Mouse (Mus musculus) 416B (cell line): ENCODE results near the gene Bcl6.
A peak's percentile ranks its signal among the peaks of the same experiment; 100 is the strongest.

Experiments
- DNase-seq: peaks from one replicate; pipeline ENCODE4 v3.0.0; 2011; ENCODE audit warnings: low read depth

The Bcl6 gene

DNA sequence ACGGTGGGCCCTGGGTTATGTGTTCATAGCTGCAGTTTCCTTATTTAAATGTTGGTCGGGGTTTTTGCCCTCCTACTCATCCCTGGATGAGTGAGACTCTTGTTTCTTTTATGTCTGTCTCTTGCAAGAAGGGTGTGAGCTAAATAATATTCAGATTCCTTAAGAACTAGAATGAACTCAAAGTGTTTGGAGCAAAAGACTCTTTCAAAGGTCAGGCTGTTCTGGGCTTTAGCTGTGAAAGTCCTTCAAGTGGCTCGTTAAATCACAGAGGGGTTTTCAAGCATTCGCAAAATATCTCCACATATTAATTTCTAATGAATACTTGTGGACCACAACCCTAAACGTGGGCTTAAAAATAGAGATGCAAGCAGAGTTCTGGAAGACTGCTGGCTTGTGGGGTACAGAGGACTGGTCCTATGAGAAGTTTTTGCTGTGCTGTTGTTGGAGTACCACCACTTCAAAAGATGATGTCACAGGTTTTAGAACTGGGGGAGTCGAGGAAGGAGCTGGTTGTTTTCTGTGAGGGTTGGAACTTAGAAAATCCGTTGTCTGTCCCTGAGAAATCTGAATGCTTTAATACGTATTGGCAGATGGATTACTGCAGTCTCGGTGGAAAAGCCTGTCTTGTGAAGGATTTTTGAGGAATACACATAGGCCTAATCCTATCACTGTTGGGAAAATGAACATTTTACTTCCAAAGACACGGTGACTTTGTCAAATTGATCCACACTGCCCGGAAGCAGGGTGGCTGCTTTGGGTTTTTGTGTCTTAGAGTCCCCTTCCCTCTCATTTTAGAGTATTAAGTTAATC is 1.7 kb upstream of the Bcl6 start:
- no peak for DNase-seq

DNA sequence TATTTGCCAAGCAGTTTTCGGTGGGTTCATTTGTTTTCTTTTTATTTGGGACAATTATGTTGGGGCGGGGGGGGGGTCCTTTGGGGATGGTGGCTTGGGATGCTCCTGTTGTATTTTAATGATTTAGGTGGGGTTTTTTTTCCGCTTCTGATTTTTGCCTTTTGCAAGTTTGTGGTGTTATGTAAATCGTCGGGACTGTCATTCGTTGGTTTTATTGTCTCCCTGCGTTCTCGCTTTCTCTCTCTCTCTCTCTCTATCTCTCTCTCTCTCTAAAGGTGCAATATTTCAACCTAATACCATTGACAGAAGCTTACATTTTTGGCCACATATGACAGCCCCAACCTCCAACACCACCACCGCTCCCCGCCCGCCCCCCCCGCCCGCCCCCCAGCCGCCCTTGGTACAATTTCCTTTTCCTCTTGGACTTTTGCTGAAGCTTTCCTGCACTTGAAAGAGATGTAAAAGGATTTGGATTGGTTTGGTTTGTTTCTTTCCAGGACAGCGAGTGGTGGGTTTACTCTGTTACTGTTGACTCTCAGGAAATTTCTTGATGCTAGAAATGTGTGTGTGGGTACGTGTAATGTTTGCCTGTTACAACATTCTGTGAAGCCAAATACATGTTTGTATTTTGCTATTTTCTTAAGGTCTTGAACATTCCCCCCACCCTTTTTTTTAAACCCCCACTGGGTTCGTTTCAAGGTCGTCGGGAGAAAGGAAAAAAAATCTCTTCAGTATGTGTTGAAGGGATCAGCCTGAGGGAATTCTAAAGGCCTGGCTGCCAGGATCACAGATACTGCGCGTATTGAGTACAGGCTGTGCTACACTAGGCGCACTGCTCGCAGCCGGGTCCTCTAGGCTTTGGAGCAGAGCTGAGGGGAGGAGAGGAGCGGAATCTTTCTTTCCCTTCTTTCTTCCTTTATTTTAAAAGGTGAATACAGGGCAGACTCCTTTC is 833 bp upstream of the Bcl6 start:
- DNase-seq: no peak

DNA sequence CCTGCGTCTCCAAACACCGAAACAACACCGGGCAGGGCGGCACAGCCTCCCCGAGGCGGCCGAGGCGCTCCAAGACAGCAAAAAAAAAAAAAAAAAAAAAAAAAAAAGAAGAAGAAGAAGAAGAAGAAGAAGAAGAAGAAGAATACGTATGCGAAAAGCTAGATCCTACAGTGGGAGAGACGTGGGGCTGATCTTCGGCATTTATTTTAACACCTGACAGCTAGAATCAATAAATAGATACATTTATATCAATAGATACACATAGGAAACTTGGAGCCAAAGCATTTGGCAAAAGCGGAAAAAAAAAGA is 541 bp downstream of the Bcl6 start:
- DNase-seq: no peak

DNA sequence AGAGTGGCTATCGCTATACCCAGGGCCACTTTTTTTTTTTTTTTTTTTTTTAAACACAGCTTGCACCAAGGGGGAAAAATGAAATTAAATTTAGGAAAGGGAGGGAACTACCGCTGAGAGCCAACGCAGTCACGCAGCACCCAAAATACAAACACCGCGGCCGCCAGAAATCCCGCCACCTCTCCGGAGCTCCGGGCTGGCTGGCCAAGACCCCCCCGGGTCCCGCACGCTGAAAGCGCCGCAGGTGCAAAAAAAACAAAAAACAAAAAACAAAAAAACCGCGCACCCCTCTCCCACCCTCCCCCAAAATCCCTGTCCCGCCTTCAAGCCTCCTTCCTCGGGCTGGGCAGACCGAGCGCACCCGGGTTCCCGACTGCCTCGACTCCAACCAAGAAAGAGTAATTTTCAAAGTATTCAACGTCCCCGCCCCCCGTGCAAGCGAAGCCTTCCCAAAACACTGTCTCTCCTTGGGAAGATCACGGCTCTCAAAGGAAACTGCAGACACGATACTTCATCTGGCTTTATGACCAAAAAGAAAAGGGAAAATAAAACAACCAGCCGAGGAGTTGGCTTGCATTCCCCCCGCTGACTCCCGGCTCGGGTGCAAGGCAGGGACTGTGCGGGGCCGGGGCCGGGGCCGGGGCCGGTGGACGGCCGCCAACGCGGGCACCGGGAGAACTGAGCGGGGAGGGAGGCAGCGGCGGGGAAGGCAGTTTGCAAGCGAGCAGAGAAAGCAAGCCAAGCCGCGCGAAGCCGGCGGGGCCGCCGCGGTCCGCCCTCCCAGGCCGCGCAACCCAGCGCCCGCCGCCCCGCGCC is 1.1 kb downstream of the Bcl6 start:
- peak; percentile 44 for DNase-seq

DNA sequence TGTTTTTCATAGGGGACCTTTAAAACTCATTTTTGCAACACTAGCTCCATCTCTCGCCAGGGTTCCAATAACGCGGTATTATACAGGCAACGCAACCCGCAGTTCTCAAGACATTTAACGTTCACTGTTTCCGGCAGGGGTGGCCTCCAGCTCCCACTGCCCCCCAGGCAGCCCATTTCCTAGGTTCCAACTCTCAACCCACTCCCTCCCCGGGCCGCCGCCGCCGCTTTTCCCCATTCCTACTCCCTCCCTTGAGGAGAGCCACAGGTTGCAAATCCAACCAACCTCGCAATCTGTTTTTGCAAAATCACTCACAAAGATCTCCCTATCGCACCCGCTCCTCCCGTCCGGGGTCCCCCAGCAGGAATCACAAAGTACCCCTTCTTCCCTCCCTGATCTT is 1.8 kb downstream of the Bcl6 start:
- peak; percentile 64 for DNase-seq

DNA sequence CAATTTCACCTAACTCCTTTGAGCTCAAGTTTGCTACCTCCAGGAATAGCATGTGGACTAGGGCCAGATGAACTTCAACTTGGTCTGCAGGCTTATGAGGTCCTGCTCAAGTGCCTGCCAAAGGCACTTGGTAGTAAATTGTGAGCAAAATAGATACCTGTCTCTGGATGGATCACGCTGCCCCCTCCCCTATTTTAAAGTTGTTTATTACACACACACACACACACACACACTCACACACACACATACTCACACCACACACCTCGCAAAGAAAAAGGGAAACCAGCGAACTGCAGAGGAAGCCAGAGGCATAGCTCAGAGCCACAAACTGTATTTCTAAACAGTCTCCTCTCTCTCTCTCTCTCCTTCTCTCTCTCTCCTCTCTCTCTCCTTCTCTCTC is 2.5 kb downstream of the Bcl6 start:
- DNase-seq: peak; percentile 77

DNA sequence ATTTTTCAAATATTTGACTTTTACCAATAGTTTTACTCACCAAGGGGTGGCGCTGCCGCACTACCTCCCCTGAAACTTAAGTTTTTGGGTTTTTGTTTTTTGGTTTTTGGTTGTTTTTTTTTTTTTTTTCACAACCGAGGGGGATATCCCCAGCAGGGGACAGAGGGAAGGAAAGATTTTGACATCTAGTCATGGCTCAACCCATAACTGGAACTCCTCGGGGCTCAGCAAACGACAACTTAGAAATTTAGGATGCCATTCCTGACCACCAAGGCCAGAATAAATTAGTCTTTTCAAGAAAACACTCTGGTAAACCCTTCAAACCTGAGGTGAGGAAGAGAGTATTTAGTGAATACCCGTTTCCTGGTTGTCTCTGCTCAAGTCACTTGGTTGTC is 3.2 kb downstream of the Bcl6 start:
- DNase-seq: peak; percentile 89

DNA sequence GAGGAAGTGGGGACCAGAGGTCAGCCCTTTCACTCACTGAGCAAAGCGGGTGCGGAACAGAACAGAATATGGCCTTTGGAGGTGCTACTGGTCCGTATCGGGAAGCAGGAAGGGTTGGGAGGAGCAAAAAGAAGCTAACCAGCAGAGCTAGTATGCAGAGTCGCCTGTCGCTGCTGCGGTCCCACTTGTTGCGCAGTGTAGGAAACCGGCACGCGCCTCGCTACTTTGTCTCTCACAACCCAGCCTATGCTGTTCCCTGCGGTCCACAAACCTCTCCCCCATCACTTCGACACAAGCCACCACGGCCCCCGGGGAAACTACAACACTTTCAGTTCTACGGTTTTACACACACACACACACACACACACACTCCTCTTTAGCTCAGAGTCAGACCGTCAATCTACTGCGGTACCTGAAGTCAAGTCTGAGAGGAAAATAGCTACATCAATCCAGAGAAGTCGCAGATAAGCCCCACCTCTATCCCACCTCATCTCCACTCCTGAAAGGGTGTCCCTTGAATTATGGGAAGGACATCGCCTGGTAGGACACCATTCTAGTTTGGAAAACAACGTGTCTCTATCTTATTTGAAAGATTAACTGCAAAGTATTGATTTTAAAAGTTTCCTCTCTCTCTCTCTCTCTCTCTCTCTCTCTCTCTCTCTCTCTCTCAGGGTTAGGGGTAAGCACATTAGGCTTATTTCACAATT is 3.7 kb downstream of the Bcl6 start:
- peak; percentile 86 for DNase-seq

DNA sequence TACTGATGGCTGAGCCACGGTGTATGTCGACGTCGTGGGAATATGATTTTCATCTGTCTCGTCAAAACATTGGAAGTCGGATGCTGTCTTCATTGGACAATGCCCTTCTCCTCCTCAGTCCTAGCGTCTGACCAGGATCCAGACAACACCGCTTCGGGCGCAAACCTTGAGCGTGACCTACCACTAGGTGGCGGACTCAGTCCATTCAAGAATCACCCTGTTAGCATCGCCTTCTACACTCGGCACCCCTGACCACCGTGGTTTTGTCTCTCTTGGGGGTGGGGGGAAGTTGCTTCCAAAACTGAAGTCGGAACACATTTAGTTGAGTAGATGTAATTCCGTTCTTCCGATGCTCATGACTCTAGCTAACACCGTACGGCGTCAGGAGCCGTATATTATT is 4.5 kb downstream of the Bcl6 start:
- peak; percentile 88 for DNase-seq

DNA sequence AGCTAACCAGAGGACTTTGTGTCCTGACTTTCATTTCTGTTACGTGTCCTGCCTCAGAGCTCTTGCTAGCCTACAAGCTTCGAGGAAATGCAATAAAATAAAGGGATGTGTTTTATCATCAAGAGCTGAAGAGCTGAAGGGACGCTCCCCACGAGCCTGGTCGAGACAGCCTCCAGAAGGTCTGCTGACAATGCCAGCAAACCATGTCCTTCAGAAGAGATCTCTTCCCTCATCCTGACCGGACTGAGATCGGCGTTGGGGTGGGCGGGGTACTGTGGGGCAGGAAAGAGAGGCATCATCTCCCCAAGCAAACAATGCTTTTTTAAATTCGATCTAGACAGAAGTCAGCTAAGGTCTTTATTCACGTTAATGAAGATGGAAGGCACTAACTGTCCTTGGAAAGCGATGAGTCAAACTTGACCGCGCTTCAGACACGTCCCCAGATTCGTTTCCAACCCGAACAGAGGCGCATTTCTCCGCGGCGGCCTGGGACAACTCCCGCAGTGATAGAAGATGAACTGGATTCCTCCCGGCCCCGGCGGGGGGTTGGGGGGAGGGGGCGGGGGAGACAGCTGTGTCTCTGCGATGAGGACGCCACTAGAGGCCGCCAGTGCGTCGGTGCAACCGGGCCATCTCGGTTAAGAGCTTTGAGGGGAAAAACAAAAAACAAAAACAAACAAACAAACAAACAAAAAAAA is 5.6 kb downstream of the Bcl6 start:
- DNase-seq: no peak

DNA sequence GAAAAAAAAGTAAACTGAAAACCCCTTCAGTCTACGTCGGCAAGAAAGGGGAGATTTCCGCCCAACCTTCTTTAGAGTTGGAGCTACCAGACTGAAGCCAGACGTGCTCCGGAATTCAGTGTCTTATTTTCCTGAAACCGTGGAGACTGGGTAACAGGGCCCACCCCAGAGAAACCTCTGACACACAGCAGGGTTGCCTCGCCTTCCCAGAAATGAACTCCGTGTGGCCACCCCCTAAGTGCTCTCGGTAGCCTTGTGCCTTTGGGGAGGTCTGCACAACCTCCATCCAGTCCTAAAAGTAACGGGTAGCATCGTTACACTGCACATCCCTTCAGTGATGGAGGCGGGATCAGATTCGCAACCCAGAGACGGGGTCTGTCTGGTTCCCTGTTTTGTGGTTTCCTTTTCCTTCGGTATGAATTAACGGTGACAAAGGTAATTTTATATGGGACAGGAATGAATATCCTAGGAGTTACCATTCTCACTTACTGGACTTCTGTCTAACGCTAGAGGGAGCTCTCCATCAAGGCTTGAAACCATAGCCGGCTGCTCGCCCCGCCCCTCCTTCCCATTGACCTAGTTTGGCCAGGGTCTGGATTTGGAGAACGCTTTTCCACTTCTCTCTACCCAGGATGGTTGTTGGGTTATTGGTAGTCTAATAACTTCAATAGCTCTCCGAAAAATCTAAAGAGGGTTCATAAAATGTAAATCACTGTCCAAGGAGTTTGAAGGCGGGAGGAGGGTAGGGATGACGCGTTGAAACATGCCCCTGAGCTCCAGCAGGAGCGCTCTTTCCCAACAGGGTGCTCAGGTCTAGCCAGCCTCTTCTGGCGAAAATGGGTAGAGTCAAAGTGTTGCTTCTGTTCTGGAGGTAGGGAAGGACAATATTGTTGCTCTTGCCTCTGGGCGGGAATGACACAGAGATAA is 6.5 kb downstream of the Bcl6 start:
- peak; percentile 65 for DNase-seq

DNA sequence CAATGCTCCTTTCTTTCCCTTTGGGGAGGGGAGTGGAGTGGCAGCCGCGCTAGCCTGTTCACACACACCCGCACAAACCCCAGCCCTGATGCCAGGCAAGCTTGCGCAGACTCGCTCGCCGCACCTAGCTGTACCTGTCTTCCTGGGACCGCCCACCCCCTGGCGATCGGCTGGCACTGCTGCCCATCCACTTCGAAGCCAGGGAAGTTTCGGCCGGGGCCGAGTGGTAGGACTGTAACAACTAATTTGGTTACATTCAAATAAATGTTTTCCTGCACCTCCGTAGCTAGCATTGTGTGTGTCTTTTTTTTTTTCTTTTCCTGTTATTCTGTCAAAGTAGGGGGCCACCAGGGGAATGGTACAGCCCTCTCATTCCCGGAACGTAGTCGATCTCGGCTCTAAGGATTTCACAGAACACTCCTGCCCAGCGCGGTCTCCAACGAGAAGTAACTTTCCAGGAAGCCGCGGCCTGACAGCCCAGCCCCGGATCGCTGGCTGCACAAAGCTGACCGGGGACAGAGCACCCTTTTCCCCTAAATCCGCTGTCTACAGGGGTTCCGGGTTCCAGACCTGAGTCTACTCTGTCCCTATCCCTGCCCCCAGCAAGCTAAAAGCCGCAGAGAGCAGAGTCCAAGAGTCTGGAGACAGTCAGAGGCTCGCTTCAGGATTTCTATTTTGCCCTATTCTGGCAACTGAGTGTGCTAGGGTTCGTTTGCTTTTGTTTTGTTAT is 7.5 kb downstream of the Bcl6 start:
- no peak for DNase-seq

DNA sequence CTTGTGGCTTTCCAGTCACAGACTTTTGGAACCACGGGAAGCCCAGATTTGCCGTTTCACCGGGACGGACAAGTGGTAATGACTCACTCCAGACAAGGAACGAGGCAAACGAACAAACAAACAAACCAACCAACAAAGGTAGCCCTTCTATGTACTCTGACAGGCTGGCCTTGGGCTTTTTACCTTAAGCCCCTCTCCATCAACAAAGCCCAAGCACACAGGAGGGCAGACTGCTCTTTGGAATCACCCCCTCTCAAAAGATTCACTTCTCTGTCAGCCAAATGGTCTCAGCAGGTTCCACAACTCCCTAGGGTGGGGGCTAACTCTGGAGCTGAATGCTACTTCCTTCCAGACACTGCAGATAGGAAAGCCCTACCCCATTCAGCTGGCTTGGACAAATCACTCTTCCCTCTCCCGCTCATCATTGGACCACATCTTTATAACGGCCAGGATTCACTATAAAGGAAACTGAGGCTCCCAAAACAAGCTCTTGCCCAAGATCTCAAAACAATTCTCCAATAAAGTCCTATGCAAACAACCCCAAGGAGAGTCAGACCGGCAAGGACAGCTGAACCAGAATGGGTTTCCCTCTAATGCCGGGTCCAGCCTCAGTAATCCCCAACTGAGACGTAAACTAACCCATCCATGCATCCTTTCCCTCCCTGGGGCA is 8.3 kb downstream of the Bcl6 start:
- DNase-seq: no peak

DNA sequence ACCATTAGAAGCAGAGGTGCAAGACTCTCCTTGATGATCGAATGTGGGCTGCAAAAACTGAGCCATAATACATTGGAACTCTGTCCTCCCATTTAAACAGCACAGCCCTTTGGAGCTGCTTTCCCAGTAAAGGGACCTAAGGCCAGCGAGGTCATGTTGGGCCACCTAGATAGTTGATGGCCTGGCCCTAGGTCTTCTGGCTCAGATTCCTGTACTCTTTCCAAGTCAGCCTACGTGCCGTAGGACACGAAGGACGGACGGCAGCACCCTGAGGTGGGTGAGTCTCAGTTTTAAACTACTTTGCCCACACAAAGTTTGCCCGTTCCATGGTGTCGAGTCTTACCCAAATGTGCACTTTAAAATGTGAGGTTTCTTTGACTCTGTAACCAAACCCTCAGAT is 9.2 kb downstream of the Bcl6 start:
- no peak for DNase-seq

DNA sequence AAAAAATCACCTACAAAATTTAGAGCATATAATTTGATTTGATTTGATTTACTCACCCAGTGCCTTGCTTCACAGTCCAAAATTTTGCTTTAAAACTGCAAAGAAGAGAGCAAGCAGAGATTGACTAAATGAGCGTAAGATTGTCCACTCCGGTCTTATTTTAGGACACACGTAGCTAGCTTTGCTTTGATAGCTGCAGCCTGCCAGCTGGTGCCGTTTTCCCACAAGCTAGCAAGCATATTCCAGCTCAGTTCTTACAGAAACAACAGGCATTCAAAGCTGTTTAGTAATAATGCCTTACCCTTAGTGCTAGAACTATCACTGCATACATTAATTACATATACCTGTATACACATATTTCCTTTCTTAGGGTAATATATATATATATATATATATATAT is 10.2 kb downstream of the Bcl6 start:
- DNase-seq: no peak

DNA sequence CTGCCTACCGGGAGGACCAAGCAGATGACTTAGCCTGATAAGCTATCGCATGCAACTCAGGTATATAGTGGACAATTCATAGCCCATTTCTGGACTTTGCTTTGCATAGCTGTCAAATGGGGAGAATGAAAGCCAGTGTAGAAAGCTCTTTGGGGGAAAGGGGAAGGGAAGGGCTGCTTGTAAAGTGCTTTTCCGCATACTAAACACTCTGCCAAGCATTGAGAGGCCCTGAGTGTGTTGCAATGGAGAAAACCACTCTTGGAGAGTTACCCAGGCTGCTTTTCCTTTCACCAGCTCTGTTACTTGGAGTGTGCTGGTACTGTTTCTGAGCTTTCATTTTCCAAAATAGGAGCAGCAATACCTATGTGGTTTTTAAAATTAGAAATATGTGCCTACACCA is 10.9 kb downstream of the Bcl6 start:
- no peak for DNase-seq

DNA sequence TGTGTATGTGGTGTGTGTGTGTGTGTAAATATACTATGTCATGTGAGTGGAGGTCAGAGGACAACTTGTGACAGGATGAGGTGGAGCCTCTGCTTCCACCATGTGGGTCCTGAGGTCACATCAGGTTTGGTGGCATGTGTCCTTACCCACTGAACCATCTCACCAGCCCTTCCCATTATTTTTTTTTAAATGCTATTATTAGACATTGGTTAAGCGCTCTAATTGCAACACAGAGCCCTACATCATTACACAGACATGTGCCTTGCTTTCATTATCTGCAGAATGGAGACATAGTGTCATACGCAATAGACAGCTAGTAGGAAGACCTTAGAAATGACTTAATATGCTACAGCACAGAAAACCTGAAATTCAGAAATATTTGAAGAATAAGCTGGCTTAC is 12.5 kb downstream of the Bcl6 start:
- DNase-seq: peak; percentile 62

DNA sequence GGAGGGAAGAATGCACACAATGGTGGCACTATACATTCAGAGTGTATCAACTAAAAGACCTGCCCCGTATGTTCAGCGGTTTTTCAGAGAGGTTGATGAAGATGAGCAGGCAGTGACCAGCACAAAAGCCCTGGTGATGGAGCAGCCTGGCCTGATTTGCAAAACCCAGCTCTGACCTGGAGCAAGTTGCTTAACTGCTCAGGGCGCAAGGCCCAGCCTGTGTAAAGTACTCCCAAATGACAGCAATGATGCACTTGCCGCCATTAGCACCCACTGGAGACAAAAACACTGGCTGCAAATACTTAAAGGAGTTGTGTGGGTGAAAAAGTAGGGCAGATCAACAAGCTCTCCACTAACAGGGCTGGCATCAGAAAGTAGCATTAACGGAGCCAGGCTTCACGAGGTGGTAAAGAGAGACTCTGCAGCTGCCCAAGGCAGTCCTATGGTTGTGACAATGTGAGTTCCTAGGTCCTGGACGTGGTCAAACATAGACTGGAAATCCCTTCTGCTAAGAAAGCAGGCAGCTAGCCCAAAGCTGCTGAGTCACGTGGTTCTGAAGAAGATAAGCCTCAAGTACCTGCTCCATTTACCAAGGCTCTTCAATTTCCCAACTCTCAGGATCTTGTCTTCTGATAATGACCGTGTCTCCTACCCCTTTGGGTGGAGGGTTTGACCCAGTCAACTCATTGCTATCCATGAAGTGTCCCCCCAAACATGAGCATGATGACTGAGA is 14.9 kb downstream of the Bcl6 start:
- DNase-seq: no peak
